Mouse (Mus musculus) embryonic facial prominence, embryonic 11.5 days (tissue): Measurements from ENCODE around the gene Prokr2. TPM values are rescaled to one million over a fixed set of nuclear protein-coding genes. Genes with fewer than 3 reads are reported as not detected.
"Not testable (repeated sequence)": the region's sequence is repeated elsewhere in the genome, so short reads cannot be mapped to it uniquely, and the experiment has no call there.

Experiments used
- ATAC-seq: fragments of 200-750 bp; cut with Nextera tagmentation; replicated peaks from 2 replicates; pipeline ENCODE4 v1.8.0; 2017; ENCODE audit warnings: low read depth; ENCODE audit not compliant: insufficient number of reproducible peaks, low FRiP score, low TSS enrichment
- DNase-seq: peaks from one replicate; pipeline ENCODE4 v3.0.0-alpha.2; 2015; ENCODE audit warnings: low spot score
- H3K27ac ChIP-seq: fragments of 300-500 bp; sonication (generic); replicated peaks from 2 replicates; pipeline ENCODE4 v1.5.1; 2014; ENCODE audit warnings: mild to moderate bottlenecking, low read depth, low read length, control low read depth
- H3K27me3 ChIP-seq: fragments of 300-500 bp; sonication (generic); 2 replicates; pipeline ENCODE4 v1.6.1; 2014; ENCODE audit warnings: mild to moderate bottlenecking, low read length, moderate library complexity, mixed read lengths; ENCODE audit not compliant: control insufficient read depth, insufficient read depth
- H3K36me3 ChIP-seq: fragments of 300-500 bp; sonication (generic); replicated peaks from 2 replicates; pipeline ENCODE4 v1.6.1; 2014; ENCODE audit warnings: low read depth, mild to moderate bottlenecking, low read length, moderate library complexity, mixed read lengths; ENCODE audit not compliant: control insufficient read depth, insufficient read depth
- H3K4me1 ChIP-seq: fragments of 300-500 bp; sonication (generic); 2 replicates; pipeline ENCODE4 v1.6.1; 2014; ENCODE audit warnings: low read length, mixed read lengths; ENCODE audit not compliant: control insufficient read depth, insufficient read depth
- H3K4me2 ChIP-seq: fragments of 300-500 bp; sonication (generic); 2 replicates; pipeline ENCODE4 v1.6.1; 2014; ENCODE audit warnings: low read depth, mild to moderate bottlenecking, control low read depth, low read length, moderate library complexity
- H3K4me3 ChIP-seq: fragments of 300-500 bp; sonication (generic); 2 replicates; pipeline ENCODE4 v1.5.1; 2014; ENCODE audit warnings: low read depth, low read length, control low read depth
- H3K9ac ChIP-seq: fragments of 300-500 bp; sonication (generic); replicated peaks from 2 replicates; pipeline ENCODE4 v1.6.1; 2014; ENCODE audit warnings: mild to moderate bottlenecking, control low read depth, low read length
- H3K9me3 ChIP-seq: fragments of 300-500 bp; sonication (generic); replicated peaks from 2 replicates; pipeline ENCODE4 v1.6.1; 2016; ENCODE audit warnings: mild to moderate bottlenecking, low read length, inconsistent platforms, mixed read lengths; ENCODE audit not compliant: control insufficient read depth
- WGBS: fragments of 180-500 bp; shearing (Covaris S2); extraction: QIAGEN DNeasy Blood & Tissue Kit; methylation state at CpG from one replicate; pipeline ENCODE4 v1.1.7; 2014; 5-methylcytosine and 5-hydroxymethylcytosine counted together
- polyA plus RNA-seq: library from polyadenylated mRNA; unstranded; fragments of >200 nt; fragmentation: Nextera tagmentation; extraction: Ambion mirVana; gene quantifications from 2 replicates; pipeline ENCODE4 v1.2.1, GENCODE M21; 2014

Gene Prokr2
- polyA plus RNA-seq, 1 experiment from 2014 or later: 2.6 TPM

DNA sequence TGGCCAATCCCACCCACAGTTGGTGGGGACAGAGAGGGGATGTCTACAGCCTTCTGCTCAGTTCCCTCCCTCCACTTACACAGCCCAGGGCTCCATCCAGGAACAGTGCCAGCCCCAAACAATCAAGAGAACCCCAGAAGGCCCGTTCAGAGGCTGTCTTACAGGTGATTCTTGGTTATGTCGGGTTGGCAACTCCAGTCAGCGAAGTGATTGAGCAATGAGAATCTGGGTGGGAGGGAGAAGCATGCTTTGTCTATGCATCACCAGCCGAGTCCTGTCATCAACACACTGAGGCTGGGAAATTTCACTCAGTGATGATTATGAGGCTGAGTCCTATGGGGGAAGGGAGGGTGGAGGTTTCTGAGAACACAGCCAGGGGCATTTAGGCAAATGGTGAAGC lies 61.7 kb downstream of the Prokr2 start:
- Histone ChIP-seq H3K36me3 (no peaks in the 10 kb centered on the region), H3K9me3 (no peaks in the 10 kb centered on the region), H3K27me3 (no peaks in the 10 kb centered on the region), H3K9ac (no peak overlapping the region), H3K27ac (no peak overlapping the region), H3K4me1 (no peaks in the 10 kb centered on the region), H3K4me3 (no peak overlapping the region), H3K4me2 (no peak overlapping the region)
- WGBS: 78% methylated on average over 4 of the region's 4 CpGs
- ATAC-seq (no peak), DNase-seq (no peak)

GRCm38 (mm10) chr2:132320516-132320915 lies 64.7 kb downstream of the Prokr2 start:
- no peak overlapping the region for H3K4me3 ChIP-seq
- DNase-seq: no peak
- no peaks in the 10 kb centered on the region for H3K4me1 ChIP-seq

GRCm38 (mm10) chr2:132317178-132317577 lies 68.1 kb downstream of the Prokr2 start:
- Histone ChIP-seq H3K4me3 (no peak overlapping the region), H3K27me3 (no peaks in the 10 kb centered on the region), H3K4me1 (no peaks in the 10 kb centered on the region), H3K36me3 (no peaks in the 10 kb centered on the region), H3K27ac (no peak overlapping the region), H3K4me2 (no peak overlapping the region), H3K9me3 (no peaks in the 10 kb centered on the region), H3K9ac (no peak overlapping the region)
- ATAC-seq (no peak), DNase-seq (no peak)
- 85% methylated on average over 1 of the region's 1 CpGs for WGBS

More at GRCm38 (mm10) chr2:132320516-132320915, 64.7 kb downstream of the Prokr2 start:
- H3K27me3 ChIP-seq: no peaks in the 10 kb centered on the region
- no peak overlapping the region for H3K4me2 ChIP-seq
- no peaks in the 10 kb centered on the region for H3K36me3 ChIP-seq
- 72% methylated on average over 5 of the region's 5 CpGs for WGBS
- no peak overlapping the region for H3K9ac ChIP-seq
- no peak overlapping the region for H3K27ac ChIP-seq
- H3K9me3 ChIP-seq: no peaks in the 10 kb centered on the region
- ATAC-seq: no peak

DNA sequence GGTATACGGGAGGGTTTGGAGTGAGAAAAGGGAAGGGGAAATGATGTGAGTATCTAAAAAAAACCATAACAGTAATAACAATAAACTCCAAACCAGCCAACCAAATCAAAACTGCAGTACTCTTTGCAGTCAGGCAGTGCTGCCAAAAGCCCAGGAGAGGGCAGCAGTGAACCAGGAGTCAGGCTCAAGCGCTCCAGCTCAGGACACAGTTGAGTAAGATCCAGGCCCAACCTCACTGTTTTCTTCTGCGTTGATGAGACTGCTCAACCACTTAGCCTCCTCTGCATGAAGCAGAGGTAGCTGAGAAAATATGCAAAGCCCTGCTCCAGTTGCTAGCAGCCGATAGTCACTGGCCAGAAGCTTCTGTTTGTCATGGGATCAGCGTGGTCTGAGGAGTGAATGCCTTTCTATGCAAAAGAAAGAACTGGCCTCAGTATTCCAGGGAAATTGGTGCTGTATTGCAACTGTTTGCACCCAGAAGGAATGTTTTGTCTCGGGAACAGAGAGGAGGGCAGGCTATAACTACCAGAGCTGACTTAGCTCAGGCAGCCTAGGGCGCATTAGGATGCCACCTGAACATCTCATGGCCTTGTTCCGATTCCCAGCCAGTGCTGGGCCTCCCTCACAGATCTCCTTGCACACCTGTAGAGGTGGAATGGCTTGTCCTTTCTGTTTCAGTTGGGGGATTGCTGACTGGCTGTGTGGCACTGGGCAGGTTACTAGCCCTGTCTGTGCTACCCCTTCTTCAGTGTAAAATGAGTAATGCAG lies 69.0 kb downstream of the Prokr2 start:
- H3K4me1 ChIP-seq: no peaks in the 10 kb centered on the region
- H3K4me2 ChIP-seq: no peak overlapping the region
- DNase-seq (peak; percentile 84), ATAC-seq (peak; percentile 55; the same call in 1 of the 2 replicates)
- no peak overlapping the region for H3K27ac ChIP-seq
- no peaks in the 10 kb centered on the region for H3K36me3 ChIP-seq
- WGBS: 44% methylated on average over 8 of the region's 8 CpGs
- no peak overlapping the region for H3K9ac ChIP-seq
- H3K4me3 ChIP-seq: no peak overlapping the region
- no peaks in the 10 kb centered on the region for H3K9me3 ChIP-seq
- no peaks in the 10 kb centered on the region for H3K27me3 ChIP-seq

GRCm38 (mm10) chr2:132314057-132314456 lies 71.2 kb downstream of the Prokr2 start:
- H3K4me2 ChIP-seq, ATAC-seq, DNase-seq, H3K4me3 ChIP-seq, H3K27me3 ChIP-seq, H3K4me1 ChIP-seq, H3K36me3 ChIP-seq, H3K9me3 ChIP-seq, H3K27ac ChIP-seq, H3K9ac ChIP-seq: not testable (repeated sequence)
- WGBS: 83% methylated on average over 8 of the region's 8 CpGs

DNA sequence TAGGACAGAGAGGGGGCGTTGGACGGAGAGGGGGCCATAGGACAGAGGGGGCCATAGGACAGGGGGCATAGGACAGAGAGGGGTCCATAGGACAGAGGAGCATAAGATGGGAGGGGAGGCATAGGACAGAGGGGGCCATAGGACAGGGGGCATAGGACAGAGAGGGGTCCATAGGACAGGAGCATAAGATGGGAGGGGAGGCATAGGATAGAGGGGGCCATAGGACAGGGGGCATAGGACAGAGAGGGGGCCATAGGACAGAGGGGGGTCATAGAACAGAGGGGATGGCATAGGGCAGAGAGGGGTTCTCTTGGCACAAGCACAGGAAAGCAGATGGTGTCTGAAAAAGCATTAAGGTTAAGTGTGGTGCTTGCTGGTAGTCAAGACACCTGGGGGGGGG lies 71.7 kb downstream of the Prokr2 start:
- no peak overlapping the region for H3K4me3 ChIP-seq
- no peaks in the 10 kb centered on the region for H3K27me3 ChIP-seq
- DNase-seq (no peak), ATAC-seq (peak; percentile 37; the same call in 1 of the 2 replicates)
- H3K9ac ChIP-seq: no peak overlapping the region
- no peak overlapping the region for H3K4me2 ChIP-seq
- no peak overlapping the region for H3K27ac ChIP-seq
- no peaks in the 10 kb centered on the region for H3K4me1 ChIP-seq
- no peaks in the 10 kb centered on the region for H3K9me3 ChIP-seq
- no peaks in the 10 kb centered on the region; the same call in 1 of the 2 replicates for H3K36me3 ChIP-seq
- 84% methylated on average over 2 of the region's 2 CpGs for WGBS

GRCm38 (mm10) chr2:132312616-132313015 lies 72.6 kb downstream of the Prokr2 start:
- no peak for ATAC-seq
- Histone ChIP-seq H3K9ac (no peak overlapping the region), H3K27me3 (no peaks in the 10 kb centered on the region), H3K4me1 (no peaks in the 10 kb centered on the region), H3K9me3 (no peaks in the 10 kb centered on the region), H3K36me3 (no peaks in the 10 kb centered on the region; the same call in 1 of the 2 replicates), H3K4me3 (no peak overlapping the region), H3K27ac (no peak overlapping the region), H3K4me2 (no peak overlapping the region)
- DNase-seq: no peak
- 84% methylated on average over 5 of the region's 5 CpGs for WGBS

DNA sequence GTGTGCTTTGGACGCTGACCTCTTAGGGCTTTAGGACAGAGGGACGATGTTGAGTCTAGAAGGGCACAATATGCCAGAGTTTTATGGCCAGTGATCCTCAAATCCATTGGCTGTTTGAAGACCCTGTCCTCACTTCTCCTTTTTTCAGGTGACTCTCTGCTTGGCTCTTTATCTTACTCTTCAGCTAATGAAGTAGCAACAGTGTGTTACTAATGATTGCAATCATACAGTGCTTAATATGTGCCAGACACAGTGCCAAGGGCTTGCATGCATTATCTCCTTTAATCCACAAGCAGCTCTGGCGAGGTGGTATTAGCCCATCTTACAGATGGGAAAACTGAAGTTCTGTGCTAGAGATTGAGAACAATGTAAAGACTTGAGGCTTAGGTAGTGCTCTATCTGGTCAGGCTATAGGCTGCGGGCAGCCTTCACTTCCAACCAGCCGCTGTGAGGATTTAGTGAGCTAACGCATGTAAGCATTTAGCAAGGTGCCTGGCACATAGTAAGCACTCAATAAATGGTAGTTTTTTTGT lies 75.8 kb downstream of the Prokr2 start:
- no peaks in the 10 kb centered on the region for H3K27me3 ChIP-seq
- H3K9ac ChIP-seq: no peak overlapping the region
- H3K9me3 ChIP-seq: no peaks in the 10 kb centered on the region
- 94% methylated on average over 6 of the region's 6 CpGs for WGBS
- no peak for ATAC-seq
- no peak for DNase-seq
- H3K4me2 ChIP-seq: no peak overlapping the region
- H3K27ac ChIP-seq: no peak overlapping the region
- H3K4me1 ChIP-seq: no peaks in the 10 kb centered on the region
- no peak overlapping the region for H3K4me3 ChIP-seq
- peaks cover 2% of the 10 kb centered on the region for H3K36me3 ChIP-seq
